Mouse (Mus musculus) hindbrain, embryonic 16.5 days (tissue): ENCODE results near the gene Ager. TPM values are rescaled to one million over a fixed set of nuclear protein-coding genes. Genes with fewer than 3 reads are reported as not detected.

Experiments
- ATAC-seq: fragments of 200-750 bp; cut with Nextera tagmentation; 2 replicates; pipeline ENCODE4 v1.8.0; 2017; ENCODE audit warnings: moderate TSS enrichment, moderate library complexity
- H3K27ac ChIP-seq: fragments of 300-500 bp; sonication (generic); 2 replicates; pipeline ENCODE4 v1.5.1; 2014; ENCODE audit warnings: low read depth, mild to moderate bottlenecking, control low read depth, low read length, moderate library complexity
- H3K27me3 ChIP-seq: fragments of 300-500 bp; sonication (generic); replicated peaks from 2 replicates; pipeline ENCODE4 v1.6.1; 2014; ENCODE audit warnings: low read length; ENCODE audit not compliant: control insufficient read depth, insufficient read depth
- H3K36me3 ChIP-seq: fragments of 300-500 bp; sonication (generic); 2 replicates; pipeline ENCODE4 v1.6.1; 2014; ENCODE audit warnings: mild to moderate bottlenecking, low read length, moderate library complexity, mixed read lengths; ENCODE audit not compliant: control insufficient read depth, insufficient read depth
- H3K4me1 ChIP-seq: fragments of 300-500 bp; sonication (generic); 2 replicates; pipeline ENCODE4 v1.6.1; 2014; ENCODE audit warnings: low read depth, low read length; ENCODE audit not compliant: control insufficient read depth, insufficient read depth
- H3K4me2 ChIP-seq: fragments of 300-500 bp; sonication (generic); 2 replicates; pipeline ENCODE4 v1.6.1; 2014; ENCODE audit warnings: mild to moderate bottlenecking, low read length, control low read depth, moderate library complexity
- H3K4me3 ChIP-seq: fragments of 300-500 bp; sonication (generic); 2 replicates; pipeline ENCODE4 v1.5.1; 2014; ENCODE audit warnings: mild to moderate bottlenecking, low read length, control low read depth, moderate library complexity
- H3K9ac ChIP-seq: fragments of 300-500 bp; sonication (generic); 2 replicates; pipeline ENCODE4 v1.6.1; 2014; ENCODE audit warnings: low read depth, mild to moderate bottlenecking, control low read depth, low read length, moderate library complexity
- H3K9me3 ChIP-seq: fragments of 300-500 bp; sonication (generic); 2 replicates; pipeline ENCODE4 v1.6.1; 2014; ENCODE audit warnings: mild to moderate bottlenecking, low read length, moderate library complexity; ENCODE audit not compliant: control insufficient read depth
- WGBS: fragments of 180-500 bp; shearing (Covaris S2); extraction: QIAGEN DNeasy Blood & Tissue Kit; methylation state at CpG from one replicate; pipeline ENCODE4 v1.1.7; 2014; 5-methylcytosine and 5-hydroxymethylcytosine counted together
- polyA plus RNA-seq: library from polyadenylated mRNA; unstranded; fragments of >200 nt; fragmentation: Nextera tagmentation; extraction: Ambion mirVana; gene quantifications from 2 replicates; pipeline ENCODE4 v1.2.1, GENCODE M21; 2015

Ager gene
- polyA plus RNA-seq, 1 experiment from 2014 or later = 1.6 TPM

GRCm38 (mm10) chr17:34624981-34625380 lies 27.3 kb downstream of the Ager start:
- WGBS = 99% methylated on average over 3 of the region's 3 CpGs
- no peak overlapping the region for H3K27ac ChIP-seq

DNA sequence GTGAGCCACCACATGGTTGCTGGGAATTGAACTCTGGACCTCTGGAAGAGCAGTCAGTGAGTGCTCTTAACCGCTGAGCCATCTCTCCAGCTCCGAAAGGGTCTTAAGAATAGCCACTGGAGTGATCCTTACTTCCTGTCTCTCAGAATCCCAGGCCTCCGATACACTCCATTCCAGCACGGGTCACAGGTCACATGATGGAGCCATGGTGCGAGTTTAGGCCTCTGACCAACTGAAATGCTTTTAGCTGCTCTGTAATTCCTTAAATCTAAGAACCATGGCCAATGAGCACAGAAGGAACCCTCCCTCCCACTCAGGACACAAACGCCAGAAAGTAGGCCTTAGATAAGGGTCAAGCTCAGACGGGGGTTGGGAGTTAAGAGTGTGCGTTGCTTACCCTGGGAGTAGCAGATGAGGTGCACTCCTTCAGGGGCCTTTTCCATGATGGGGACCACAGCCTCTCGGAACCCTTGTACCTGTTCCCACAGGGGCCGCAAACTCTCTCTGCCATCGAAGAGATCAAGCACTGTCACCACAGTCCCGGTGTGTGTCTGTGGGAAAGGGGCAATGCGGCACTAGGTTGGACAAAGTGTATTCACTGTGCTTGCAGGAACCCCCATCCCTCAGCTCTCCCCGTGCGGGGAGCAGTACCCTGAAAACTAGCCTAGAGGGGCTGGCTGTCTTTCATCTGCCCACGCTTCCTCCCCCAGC lies 28.6 kb downstream of the Ager start:
- no peak for ATAC-seq
- Histone ChIP-seq H3K4me2 (peak overlapping the region; percentile 84), H3K27me3 (no peaks in the 10 kb centered on the region), H3K9ac (peak overlapping the region; percentile 76), H3K36me3 (0 out of 2 replicates have a peak, but pooled peaks cover 8% of the 10 kb centered on the region), H3K9me3 (no peaks in the 10 kb centered on the region), H3K27ac (peak overlapping the region; percentile 95), H3K4me3 (peak overlapping the region; percentile 62), H3K4me1 (peaks cover 35% of the 10 kb centered on the region)
- 47% methylated on average over 16 of the region's 16 CpGs for WGBS

More at GRCm38 (mm10) chr17:34624981-34625380, 27.3 kb downstream of the Ager start:
- no peaks in the 10 kb centered on the region for H3K9me3 ChIP-seq
- H3K36me3 ChIP-seq = peaks cover 11% of the 10 kb centered on the region; the same call in 1 of the 2 replicates
- ATAC-seq = no peak
- H3K27me3 ChIP-seq = no peaks in the 10 kb centered on the region
- H3K4me2 ChIP-seq = no peak overlapping the region
- no peak overlapping the region for H3K9ac ChIP-seq
- no peak overlapping the region for H3K4me3 ChIP-seq
- peaks cover 25% of the 10 kb centered on the region for H3K4me1 ChIP-seq

GRCm38 (mm10) chr17:34626773-34627092 lies 29.1 kb downstream of the Ager start:
- Histone ChIP-seq H3K4me3 (peak overlapping the region; percentile 62), H3K27ac (peak overlapping the region; percentile 95), H3K4me2 (peak overlapping the region; percentile 84), H3K9ac (peak overlapping the region; percentile 76), H3K36me3 (0 out of 2 replicates have a peak, but pooled peaks cover 8% of the 10 kb centered on the region), H3K27me3 (peaks cover 2% of the 10 kb centered on the region; the same call in 1 of the 2 replicates), H3K4me1 (peaks cover 37% of the 10 kb centered on the region), H3K9me3 (no peaks in the 10 kb centered on the region)
- WGBS = 0% methylated on average over 16 of the region's 18 CpGs
- peak; percentile 44 for ATAC-seq

- WGBS = under 1% methylated on average over 43 of the region's 45 CpGs
- peak overlapping the region; percentile 95 for H3K27ac ChIP-seq
Measured at GRCm38 (mm10) chr17:34627093-34627942, 29.7 kb downstream of the Ager start.

GRCm38 (mm10) chr17:34627943-34628643 lies 30.4 kb downstream of the Ager start, which contains the start of gene Ppt2:
Gene Ppt2, minus strand, starts transcription at chr17:34628510.
- WGBS = 4% methylated on average over 29 of the region's 29 CpGs
- ATAC-seq = no peak
- peaks cover 45% of the 10 kb centered on the region for H3K4me1 ChIP-seq

More at GRCm38 (mm10) chr17:34627093-34627942, 29.7 kb downstream of the Ager start:
- no peaks in the 10 kb centered on the region for H3K9me3 ChIP-seq
- H3K9ac ChIP-seq = peak overlapping the region; percentile 76
- H3K4me1 ChIP-seq = peaks cover 43% of the 10 kb centered on the region
- H3K4me2 ChIP-seq = peak overlapping the region; percentile 84
- 0 out of 2 replicates have a peak, but pooled peaks cover 8% of the 10 kb centered on the region for H3K36me3 ChIP-seq
- peak overlapping the region; percentile 62 for H3K4me3 ChIP-seq
- peak; percentile 81 for ATAC-seq
- H3K27me3 ChIP-seq = peaks cover 3% of the 10 kb centered on the region; the same call in 1 of the 2 replicates

GRCm38 (mm10) chr17:34628644-34628967 lies 30.9 kb downstream of the Ager start:
- peak overlapping the region; percentile 61 for H3K9ac ChIP-seq
- peaks cover 3% of the 10 kb centered on the region; the same call in 1 of the 2 replicates for H3K27me3 ChIP-seq
- 24% methylated on average over 5 of the region's 5 CpGs for WGBS
- peak overlapping the region; percentile 62 for H3K4me3 ChIP-seq
- ATAC-seq = no peak
- peaks cover 45% of the 10 kb centered on the region for H3K4me1 ChIP-seq
- 0 out of 2 replicates have a peak, but pooled peaks cover under 1% of the 10 kb centered on the region for H3K36me3 ChIP-seq
- peak overlapping the region; percentile 84 for H3K4me2 ChIP-seq
- H3K27ac ChIP-seq = peak overlapping the region; percentile 55
- no peaks in the 10 kb centered on the region for H3K9me3 ChIP-seq

More at GRCm38 (mm10) chr17:34627943-34628643, 30.4 kb downstream of the Ager start, which contains the start of gene Ppt2:
- Histone ChIP-seq H3K4me3 (peak within 1 kb of the TSS; percentile 62), H3K27ac (peak within 1 kb of the TSS; percentile 95), H3K36me3 (0 out of 2 replicates have a peak, but pooled peaks cover 3% of the 10 kb centered on the region), H3K9me3 (no peaks in the 10 kb centered on the region), H3K9ac (peak within 1 kb of the TSS; percentile 76), H3K4me2 (peak within 1 kb of the TSS; percentile 84), H3K27me3 (peaks cover 3% of the 10 kb centered on the region; the same call in 1 of the 2 replicates)

GRCm38 (mm10) chr17:34629221-34629751 lies 31.6 kb downstream of the Ager start, which contains the start of gene Prrt1:
Gene Prrt1, plus strand, starts transcription at chr17:34629533.
- H3K4me1 ChIP-seq = peaks cover 45% of the 10 kb centered on the region
- H3K9ac ChIP-seq = peak within 1 kb of the TSS; percentile 76
- WGBS = 2% methylated on average over 16 of the region's 16 CpGs
- ATAC-seq = peak; percentile 51
- H3K27ac ChIP-seq = peak within 1 kb of the TSS; percentile 95
- H3K9me3 ChIP-seq = no peaks in the 10 kb centered on the region
- peaks cover 3% of the 10 kb centered on the region; the same call in 1 of the 2 replicates for H3K27me3 ChIP-seq
- H3K4me3 ChIP-seq = peak within 1 kb of the TSS; percentile 62
- no peaks in the 10 kb centered on the region for H3K36me3 ChIP-seq
- peak within 1 kb of the TSS; percentile 84 for H3K4me2 ChIP-seq

DNA sequence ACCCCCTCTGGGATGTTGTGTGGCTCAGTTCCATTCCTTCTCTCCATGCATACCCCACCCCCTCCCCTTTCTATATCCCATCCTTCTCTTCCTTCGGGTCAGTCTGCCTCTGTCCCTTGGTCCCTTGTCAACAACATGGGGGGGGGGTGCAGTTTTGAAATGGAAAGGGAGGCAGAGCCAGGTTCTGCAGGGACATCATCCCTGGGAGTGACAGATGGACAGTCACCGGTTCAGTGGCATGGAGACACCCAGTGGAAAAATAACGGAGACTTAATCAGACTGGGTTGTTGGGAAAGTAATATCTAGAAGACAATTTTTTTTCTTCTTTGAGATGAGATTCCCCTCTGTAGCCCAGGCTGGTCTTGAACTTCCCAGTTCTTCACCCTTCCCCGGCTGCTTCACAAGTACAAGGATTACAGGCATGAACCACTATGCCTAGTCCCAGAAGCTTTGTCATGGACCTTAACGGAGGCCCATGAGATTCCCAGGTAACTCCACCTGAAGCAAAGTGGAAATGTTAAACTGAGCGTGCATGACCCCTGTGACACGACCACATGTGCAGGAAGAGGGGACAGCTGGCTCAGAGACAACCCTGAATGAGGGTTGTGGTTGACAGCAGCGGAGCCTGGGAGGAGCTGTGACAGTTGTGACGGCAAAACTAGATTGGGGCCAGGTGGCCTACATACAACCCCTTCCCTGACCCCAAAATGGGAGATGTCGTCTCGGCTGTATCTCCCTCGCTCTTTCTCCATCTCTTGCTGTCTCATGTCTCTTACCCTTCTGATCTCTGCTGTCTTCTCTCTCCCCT lies 32.3 kb downstream of the Ager start:
- WGBS = 17% methylated on average over 12 of the region's 12 CpGs
- Histone ChIP-seq H3K9me3 (no peaks in the 10 kb centered on the region), H3K27ac (peak overlapping the region; percentile 19; the same call in 1 of the 2 replicates), H3K4me2 (peak overlapping the region; percentile 84), H3K27me3 (peaks cover 3% of the 10 kb centered on the region; the same call in 1 of the 2 replicates), H3K4me3 (peak overlapping the region; percentile 62), H3K9ac (peak overlapping the region; percentile 65), H3K36me3 (no peaks in the 10 kb centered on the region), H3K4me1 (peaks cover 45% of the 10 kb centered on the region)
- ATAC-seq = no peak
